Mouse (Mus musculus): Measurements from ENCODE around the gene 2210408I21Rik.

- TF ChIP-seq POLR2A (IDR thresholded peaks at IDR 0.05; ENCODE audit: low read depth, low read length) (no peak), CTCF (conservative IDR thresholded peaks at IDR 0.05; ENCODE audit: insufficient read depth, insufficient read length, low read depth, low read length) (no peak)
Measured at GRCm38 (mm10) chr13:77537466-77537865, 402.1 kb downstream of the 2210408I21Rik start.
